Mouse (Mus musculus) adrenal gland, adult (tissue): Measurements from ENCODE around the gene Lrrtm3.

ENCODE experiments used
- DNase-seq, 2 experiments: peaks; one replicate each; pipeline ENCODE4 v3.0.0; 2022 to 2023; ENCODE audit warnings: low spot score in 1 of 2; ENCODE audit not compliant: inconsistent age in 2 of 2

The Lrrtm3 gene

GRCm38 (mm10) chr10:64089680-64090460, at the start of gene Lrrtm3:
Gene Lrrtm3, minus strand, starts transcription at chr10:64090277.
- peak; percentile 39 to 80 for DNase-seq

GRCm38 (mm10) chr10:64135481-64135880, 45.4 kb upstream of the Lrrtm3 start:
- DNase-seq, result no peak

GRCm38 (mm10) chr10:64133461-64133860, 43.4 kb upstream of the Lrrtm3 start:
- no peak for DNase-seq

DNA sequence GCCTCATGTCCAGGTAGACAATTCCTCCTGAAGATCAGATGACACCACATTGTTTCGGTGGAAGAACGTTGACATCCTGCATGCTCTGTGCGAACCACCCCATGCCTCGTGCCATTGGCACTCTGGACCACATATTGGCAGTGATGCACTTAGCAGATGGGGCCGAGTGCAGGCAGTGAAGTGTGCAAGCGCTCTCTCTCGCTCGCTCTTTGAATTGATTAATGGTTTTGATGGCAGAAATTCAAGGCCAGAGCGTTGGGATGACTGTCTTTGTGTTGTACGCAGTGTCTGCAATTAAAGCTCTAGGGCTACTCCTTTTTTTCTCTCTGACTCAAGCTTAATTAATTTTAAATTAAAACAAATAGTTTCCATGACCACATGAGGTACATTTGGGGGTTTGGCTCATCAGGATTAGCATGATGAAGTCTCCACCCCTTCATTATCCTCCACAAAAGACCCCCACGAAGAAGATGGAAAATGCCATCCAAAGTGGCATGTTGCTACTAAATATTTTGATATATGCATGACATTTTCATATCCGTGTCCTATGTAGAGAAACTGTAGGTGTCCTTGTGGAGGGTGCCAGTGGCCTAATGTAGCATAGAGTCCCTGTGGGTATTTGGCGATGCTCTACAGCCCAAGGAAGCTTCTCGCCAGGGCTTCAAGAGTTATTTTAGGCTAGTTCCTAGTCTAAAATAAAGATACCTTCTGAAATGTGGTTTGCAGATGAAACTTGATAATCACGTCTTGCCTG, 40.5 kb upstream of the Lrrtm3 start:
- DNase-seq, result peak in 1 of 2 experiments; percentile 20

DNA sequence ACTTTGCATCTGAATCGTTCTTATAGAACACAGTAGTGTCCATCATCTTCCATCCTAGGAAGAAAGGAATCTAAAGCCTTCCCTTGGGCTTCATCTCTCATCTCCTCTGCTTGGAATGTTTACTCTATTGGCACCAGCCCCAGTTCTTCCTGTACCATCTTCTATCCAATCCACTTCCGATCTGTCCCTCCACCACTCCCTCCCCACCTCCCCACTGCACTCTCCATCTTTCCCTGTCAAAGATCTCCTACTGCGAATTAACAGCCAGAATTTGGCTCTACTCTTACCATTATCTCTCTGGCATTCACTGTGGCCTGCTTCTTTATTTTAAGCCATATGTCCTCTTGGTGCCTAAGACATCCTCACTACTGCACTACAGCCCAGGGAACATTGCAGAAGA, 28.8 kb upstream of the Lrrtm3 start:
- DNase-seq, result no peak

- DNase-seq, result no peak
Observed at GRCm38 (mm10) chr10:64115246-64115645, 25.2 kb upstream of the Lrrtm3 start.

- no peak for DNase-seq
Observed at GRCm38 (mm10) chr10:64096532-64096931, 6.5 kb upstream of the Lrrtm3 start.

DNA sequence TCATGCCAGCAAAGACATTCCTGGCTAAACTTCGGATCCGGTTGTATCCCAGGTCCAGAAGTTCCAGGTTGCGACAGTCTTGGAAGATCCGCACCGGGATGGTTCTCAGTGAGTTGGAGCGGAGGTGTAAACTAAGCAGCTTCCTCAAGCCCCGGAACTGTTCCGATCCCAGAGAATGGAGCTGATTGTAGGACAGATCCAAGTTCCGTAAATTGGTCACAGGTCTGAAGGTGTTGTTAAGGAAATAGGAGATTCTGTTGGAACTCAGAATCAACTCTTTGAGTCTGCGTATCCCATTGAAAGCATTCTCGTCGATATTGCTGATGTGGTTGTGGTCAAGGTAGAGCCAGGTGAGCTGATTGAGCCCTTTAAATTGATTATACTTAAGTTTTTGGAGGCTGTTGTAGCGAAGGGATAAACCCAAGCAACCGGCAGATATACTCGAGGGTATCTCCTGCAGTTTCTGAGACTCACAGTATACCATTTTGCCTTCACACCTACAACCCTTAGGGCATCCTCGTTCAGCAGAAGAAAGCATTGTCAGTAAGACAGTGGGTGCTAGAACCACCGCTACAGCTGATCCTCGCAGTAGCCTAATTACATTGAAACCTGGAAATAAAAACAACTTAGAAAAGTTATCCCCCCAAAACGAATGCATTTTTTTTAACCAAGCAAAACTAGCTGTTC, 1.2 kb downstream of the Lrrtm3 start:
- DNase-seq, result no peak

DNA sequence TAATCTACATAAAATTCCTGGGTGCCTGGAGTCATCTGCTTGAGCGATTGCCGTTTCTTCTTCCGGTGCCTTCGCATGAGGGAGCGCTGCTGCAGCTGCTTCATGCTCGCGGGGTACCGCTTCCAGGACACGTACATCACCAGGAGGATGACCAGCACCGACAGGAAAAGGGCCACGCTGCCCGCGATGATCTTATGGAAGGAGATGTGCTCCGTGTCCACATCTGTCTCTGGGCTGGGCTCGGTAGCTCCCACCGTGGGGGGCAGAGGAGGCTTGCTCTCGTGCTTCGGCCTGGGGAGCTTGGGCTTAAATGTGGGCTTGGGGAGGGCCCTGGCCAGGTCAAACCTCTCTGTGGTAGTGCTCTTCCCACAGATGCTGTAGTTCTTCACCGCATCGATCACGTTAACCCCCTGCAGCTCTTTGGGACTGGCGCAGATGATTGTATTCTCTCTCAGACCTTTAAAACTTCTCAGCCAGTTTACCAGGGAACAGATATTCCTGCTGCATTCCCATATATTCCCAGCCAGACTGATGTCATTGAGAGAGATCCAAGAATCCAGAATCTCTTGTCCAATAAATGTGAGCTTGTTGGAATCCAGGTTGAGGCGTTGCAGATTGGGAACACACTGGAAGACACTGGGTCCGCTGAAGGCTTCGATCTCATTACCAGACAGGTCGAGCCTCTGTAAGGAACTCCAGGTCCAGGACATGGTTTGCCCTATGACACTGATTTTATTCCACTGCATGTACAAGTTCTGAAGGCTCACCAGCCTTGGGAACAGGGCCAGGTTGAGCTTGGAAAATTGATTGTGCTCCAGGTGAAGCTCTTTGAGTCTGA, 1.9 kb downstream of the Lrrtm3 start:
- peak in 1 of 2 experiments; percentile 39 for DNase-seq

- no peak for DNase-seq
Observed at GRCm38 (mm10) chr10:64087521-64087920, 2.6 kb downstream of the Lrrtm3 start.

DNA sequence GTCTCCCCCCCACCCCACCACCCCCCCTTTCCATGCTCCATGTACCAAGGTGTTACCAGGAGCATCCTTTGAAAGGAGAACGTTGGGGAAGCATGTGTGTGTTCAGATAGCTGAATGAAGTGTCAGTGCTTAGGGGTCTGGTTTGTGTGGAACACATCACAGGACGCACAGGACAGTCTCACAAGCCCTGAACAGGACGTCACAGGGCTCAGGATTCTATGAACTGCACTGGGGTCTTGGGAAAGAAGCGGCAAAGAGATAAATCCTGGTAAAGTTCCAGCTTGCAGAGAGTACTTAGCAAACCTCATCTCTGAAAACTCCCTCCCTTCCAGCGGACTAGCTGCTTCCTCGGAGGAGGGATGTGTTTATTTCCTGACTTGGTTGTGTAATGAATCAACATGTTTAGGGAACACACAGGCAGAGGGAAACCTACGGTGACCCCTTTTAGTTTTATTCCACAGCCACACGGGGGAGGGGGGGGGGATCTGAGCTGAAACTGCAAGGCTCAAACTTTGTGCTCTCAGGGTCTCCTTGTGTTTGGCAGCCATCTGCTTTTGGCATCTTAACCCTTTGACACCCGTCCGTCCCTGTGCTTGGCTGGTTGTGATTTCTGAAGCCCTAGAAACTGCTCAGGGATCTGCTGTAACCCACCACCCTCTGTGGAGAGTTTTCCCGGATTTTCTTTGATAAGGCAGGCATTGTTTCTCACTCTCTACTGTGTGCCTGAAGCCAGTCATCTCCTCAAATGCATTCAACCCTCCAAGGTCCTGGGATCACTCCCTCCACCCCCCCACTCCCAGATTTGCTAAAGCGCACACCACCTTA, 3.3 kb downstream of the Lrrtm3 start:
- DNase-seq, result no peak

DNA sequence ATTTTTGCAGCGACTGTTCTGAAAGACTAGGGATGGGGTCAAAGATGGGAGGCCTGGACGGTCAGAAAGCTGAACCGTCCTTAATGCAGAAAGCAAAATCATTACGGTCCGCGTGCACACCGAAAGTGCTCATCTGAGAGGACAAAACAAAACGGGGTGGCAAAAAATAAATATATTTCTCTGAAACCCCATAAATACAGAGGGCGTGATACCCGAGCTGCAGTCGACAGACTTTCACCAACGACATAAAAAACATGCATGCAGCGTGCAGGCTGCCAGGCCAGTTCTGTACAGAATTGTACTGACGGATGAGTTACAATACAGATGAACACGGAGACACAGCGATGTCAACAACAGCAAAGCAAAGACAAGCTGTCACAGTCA, 3.9 kb downstream of the Lrrtm3 start:
- no peak for DNase-seq

DNA sequence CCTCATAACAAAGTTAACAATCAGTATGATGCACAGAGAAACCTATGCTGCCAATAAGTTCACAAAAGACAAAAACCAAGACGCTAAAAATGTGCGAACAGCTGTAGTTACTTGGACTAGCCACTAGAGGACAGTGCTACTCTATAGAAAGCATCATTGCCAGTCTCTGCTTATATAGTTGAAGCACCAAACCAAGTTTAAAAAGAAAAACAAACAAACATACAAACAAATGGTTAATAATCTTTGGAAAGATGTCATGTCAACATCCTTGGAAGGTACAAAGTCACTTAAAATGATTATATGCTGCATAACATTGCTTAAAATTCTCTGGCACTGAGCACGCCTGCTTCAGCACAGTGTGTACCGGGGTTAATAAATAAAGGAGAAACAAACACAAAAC, 5.6 kb downstream of the Lrrtm3 start:
- peak in 1 of 2 experiments; percentile 69 for DNase-seq

- DNase-seq, result no peak
Observed at GRCm38 (mm10) chr10:64083813-64084212, 6.3 kb downstream of the Lrrtm3 start.

GRCm38 (mm10) chr10:64082345-64082744, 7.7 kb downstream of the Lrrtm3 start:
- no peak for DNase-seq

DNA sequence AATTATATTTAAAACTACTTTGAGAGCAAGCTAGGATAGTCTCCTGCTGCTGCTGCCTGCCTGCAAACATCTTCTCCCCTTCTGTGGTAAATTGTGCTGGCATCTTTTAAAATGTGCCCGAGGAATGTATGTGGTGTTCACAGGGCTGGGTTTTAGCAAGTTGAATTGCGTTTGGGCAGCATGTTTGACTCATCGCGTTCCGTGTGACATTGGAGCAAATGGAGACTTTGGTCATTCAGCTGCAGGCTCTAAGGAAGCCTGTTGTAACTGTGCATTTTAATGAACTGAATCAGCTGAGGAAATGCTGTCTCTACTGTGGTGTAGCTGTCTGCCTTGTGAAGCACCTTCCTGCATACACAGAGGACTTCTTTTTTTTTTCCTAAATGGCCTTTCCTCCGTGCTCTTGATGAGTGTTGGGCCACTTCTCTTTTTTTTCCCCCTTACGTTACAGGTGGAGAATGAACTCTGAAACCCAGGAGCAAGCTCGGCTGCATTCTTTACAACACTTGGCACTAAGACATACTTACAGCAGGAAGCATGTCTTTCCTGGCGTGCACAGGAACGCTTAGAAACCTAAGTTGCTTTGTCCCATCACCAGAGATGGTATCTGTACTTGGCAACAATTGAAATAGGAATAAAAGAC, 13.5 kb downstream of the Lrrtm3 start:
- peak in 1 of 2 experiments; percentile 69 for DNase-seq

DNA sequence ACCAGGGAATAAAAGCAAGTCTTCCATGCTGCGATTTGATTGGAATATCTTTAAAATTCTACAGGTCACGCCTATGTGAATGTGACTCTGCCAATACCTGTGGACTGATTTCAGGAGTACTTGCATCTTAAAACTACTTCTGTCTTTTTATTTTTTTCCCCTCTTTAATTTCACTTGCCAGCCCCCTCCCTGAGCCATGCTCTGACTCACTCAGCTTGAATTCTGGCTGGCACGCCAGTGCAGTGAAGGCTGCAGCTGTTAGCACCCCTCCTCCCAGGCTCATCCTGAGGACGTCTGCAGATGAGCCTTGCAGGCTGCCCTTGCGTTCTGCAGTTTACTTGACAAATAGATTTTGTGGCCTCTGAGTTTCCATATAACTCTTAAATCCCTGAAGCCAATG, 14.1 kb downstream of the Lrrtm3 start:
- peak; percentile 36 to 84 for DNase-seq

DNA sequence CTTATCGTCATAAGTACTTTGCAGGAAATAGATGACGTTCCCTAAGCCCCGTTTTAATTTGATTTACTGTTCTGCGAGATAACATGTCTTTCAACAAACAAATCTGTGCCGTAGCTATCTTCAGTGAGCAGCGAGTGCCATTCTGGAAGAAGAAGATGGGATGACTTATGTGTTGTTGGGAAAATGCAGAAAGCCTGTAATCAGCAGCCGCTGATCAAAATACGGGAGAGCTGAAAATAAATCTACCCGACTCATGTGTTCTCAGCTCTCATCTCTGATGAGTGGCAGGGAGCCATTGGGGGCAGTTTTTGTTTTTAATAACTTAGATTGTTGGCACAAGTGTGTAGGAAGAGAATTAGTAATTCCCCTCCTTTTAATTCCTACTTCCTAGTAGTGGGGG, 26.4 kb downstream of the Lrrtm3 start:
- peak in 1 of 2 experiments; percentile 43 for DNase-seq

GRCm38 (mm10) chr10:64049946-64050345, 40.1 kb downstream of the Lrrtm3 start:
- DNase-seq, result no peak
